Mouse (Mus musculus) heart, postnatal 14 days (tissue): ENCODE results near the gene Palld. TPM values are rescaled to one million over a fixed set of nuclear protein-coding genes. Genes with fewer than 3 reads are reported as not detected.

Experiments
- DNase-seq, 2 experiments: peaks; one replicate each; pipeline ENCODE4 v3.0.0; 2021 to 2022
- intact Hi-C: fragments of 180-260 bp; cut with DNase I; formaldehyde crosslinking; loops from one replicate; pipeline ENCODE4 v1.15.1; 2025
- total RNA-seq, 2 experiments: library from RNA; stranded (reverse); gene quantifications; 2 replicates each; pipeline ENCODE4 v1.2.3; 2021

The Palld gene
- total RNA-seq, 2 experiments from 2014 or later: 263 to 269 TPM

GRCm38 (mm10) chr8:61535472-61535871 is 367.0 kb downstream of the Palld start:
- DNase-seq: no peak
- intact Hi-C loops: loop anchor here (10.0 kb wide), 1 partner anchor 499 kb away; no protein-coding TSS in a partner anchor

- intact Hi-C loops: loop anchor here (10.0 kb wide), 1 partner anchor 501 kb away; no protein-coding TSS in a partner anchor
- no peak for DNase-seq
Measured at GRCm38 (mm10) chr8:61533356-61533926, 369.0 kb downstream of the Palld start.

GRCm38 (mm10) chr8:61532831-61533230 is 369.7 kb downstream of the Palld start:
- intact Hi-C loops: loop anchor here (10.0 kb wide), 1 partner anchor 502 kb away; no protein-coding TSS in a partner anchor
- no peak for DNase-seq

GRCm38 (mm10) chr8:61531944-61532795 is 370.3 kb downstream of the Palld start:
- intact Hi-C loops: loop anchor here (10.0 kb wide), 1 partner anchor 503 kb away; no protein-coding TSS in a partner anchor

GRCm38 (mm10) chr8:61528642-61529041 is 373.8 kb downstream of the Palld start:
- no peak for DNase-seq
- intact Hi-C loops: no loop called here

More at GRCm38 (mm10) chr8:61531944-61532795, 370.3 kb downstream of the Palld start:
- no peak for DNase-seq

GRCm38 (mm10) chr8:61528197-61528596 is 374.3 kb downstream of the Palld start:
- intact Hi-C loops: no loop called here
- DNase-seq: no peak

- DNase-seq: no peak
- intact Hi-C loops: no loop called here
Measured at GRCm38 (mm10) chr8:61527037-61527436, 375.5 kb downstream of the Palld start.

GRCm38 (mm10) chr8:61522132-61522531 is 380.4 kb downstream of the Palld start:
- DNase-seq: peak in 1 of 2 experiments; percentile 52
- intact Hi-C loops: loop anchor here (5.0 kb wide), 1 partner anchor 355 kb away; no protein-coding TSS in a partner anchor

- DNase-seq: no peak
- intact Hi-C loops: loop anchor here (10.0 kb wide), 1 partner anchor 883 kb away; the partner anchor contains the start of gene Mfap3l
Measured at GRCm38 (mm10) chr8:61517502-61518185, 384.8 kb downstream of the Palld start.

- intact Hi-C loops: loop anchor here (1.0 to 10.0 kb wide), 2 partner anchors 476 to 882 kb away; partner anchors contain the start of gene Mfap3l
- no peak for DNase-seq
Measured at GRCm38 (mm10) chr8:61516745-61517501, 385.6 kb downstream of the Palld start.

GRCm38 (mm10) chr8:61515931-61516744 is 386.4 kb downstream of the Palld start:
- peak; percentile 76 to 88 for DNase-seq
- intact Hi-C loops: loop anchor here (1.0 to 10.0 kb wide), 2 partner anchors 475 to 881 kb away; partner anchors contain the start of gene Mfap3l

- no peak for DNase-seq
- intact Hi-C loops: loop anchor here (10.0 kb wide), 1 partner anchor 881 kb away; the partner anchor contains the start of gene Mfap3l
Measured at GRCm38 (mm10) chr8:61515110-61515930, 387.2 kb downstream of the Palld start.

- DNase-seq: no peak
- intact Hi-C loops: no loop called here
Measured at GRCm38 (mm10) chr8:61502277-61502676, 400.2 kb downstream of the Palld start.

- intact Hi-C loops: no loop called here
Measured at GRCm38 (mm10) chr8:61500914-61501313, 401.6 kb downstream of the Palld start.

GRCm38 (mm10) chr8:61499035-61499434 is 403.5 kb downstream of the Palld start:
- intact Hi-C loops: no loop called here

More at GRCm38 (mm10) chr8:61500914-61501313, 401.6 kb downstream of the Palld start:
- no peak for DNase-seq

GRCm38 (mm10) chr8:61497110-61497509 is 405.4 kb downstream of the Palld start:
- intact Hi-C loops: no loop called here
- no peak for DNase-seq

More at GRCm38 (mm10) chr8:61499035-61499434, 403.5 kb downstream of the Palld start:
- peak in 1 of 2 experiments; percentile 21 for DNase-seq

GRCm38 (mm10) chr8:61488631-61489030 is 413.9 kb downstream of the Palld start:
- DNase-seq: no peak
- intact Hi-C loops: loop anchor here (5.0 to 10.0 kb wide), 2 partner anchors 414 to 446 kb away; no protein-coding TSS in a partner anchor
